Mouse (Mus musculus) kidney, embryonic 14.5 days (tissue): ENCODE measurements around the gene Atp6ap1l. TPM values are rescaled to one million over a fixed set of nuclear protein-coding genes. Genes with fewer than 3 reads are reported as not detected.

Experiments
- ATAC-seq: fragments of 200-750 bp; cut with Nextera tagmentation; 2 replicates; pipeline ENCODE4 v1.8.0; 2017; ENCODE audit warnings: moderate number of reproducible peaks, mild to moderate bottlenecking, moderate TSS enrichment, moderate library complexity; ENCODE audit not compliant: low FRiP score, low TSS enrichment
- H3K27ac ChIP-seq: fragments of 300-500 bp; sonication (generic); 2 replicates; pipeline ENCODE4 v1.5.1; 2014; ENCODE audit warnings: low read depth, mild to moderate bottlenecking, low read length, moderate library complexity, mixed read lengths
- H3K27me3 ChIP-seq: fragments of 300-500 bp; sonication (generic); 2 replicates; pipeline ENCODE4 v1.6.1; 2014; ENCODE audit warnings: mild to moderate bottlenecking, low read length; ENCODE audit not compliant: control insufficient read depth, insufficient read depth
- H3K36me3 ChIP-seq: fragments of 300-500 bp; sonication (generic); 2 replicates; pipeline ENCODE4 v1.6.1; 2014; ENCODE audit warnings: low read length, mixed read lengths; ENCODE audit not compliant: control insufficient read depth, insufficient read depth
- H3K4me1 ChIP-seq: fragments of 300-500 bp; sonication (generic); 2 replicates; pipeline ENCODE4 v1.6.1; 2014; ENCODE audit warnings: low read length, mixed read lengths; ENCODE audit not compliant: control insufficient read depth, insufficient read depth
- H3K4me2 ChIP-seq: fragments of 300-500 bp; sonication (generic); replicated peaks from 2 replicates; pipeline ENCODE4 v1.6.1; 2014; ENCODE audit warnings: low read depth, mild to moderate bottlenecking, low read length
- H3K4me3 ChIP-seq: fragments of 300-500 bp; sonication (generic); 2 replicates; pipeline ENCODE4 v1.5.1; 2014; ENCODE audit warnings: mild to moderate bottlenecking, low read length
- H3K9ac ChIP-seq: fragments of 300-500 bp; sonication (generic); 2 replicates; pipeline ENCODE4 v1.6.1; 2014; ENCODE audit warnings: low read depth, mild to moderate bottlenecking, low read length, moderate library complexity
- H3K9me3 ChIP-seq: fragments of 300-500 bp; sonication (generic); 2 replicates; pipeline ENCODE4 v1.6.1; 2016; ENCODE audit warnings: low read length; ENCODE audit not compliant: control insufficient read depth
- WGBS: fragments of 180-500 bp; shearing (Covaris S2); extraction: QIAGEN DNeasy Blood & Tissue Kit; methylation state at CpG from one replicate; pipeline ENCODE4 v1.1.7; 2014; 5-methylcytosine and 5-hydroxymethylcytosine counted together
- polyA plus RNA-seq: library from polyadenylated mRNA; unstranded; fragments of >200 nt; fragmentation: Nextera tagmentation; extraction: Ambion mirVana; gene quantifications from 2 replicates; pipeline ENCODE4 v1.2.1, GENCODE M21; 2014

The Atp6ap1l gene
- polyA plus RNA-seq, 1 experiment from 2014 or later = not detected

GRCm38 (mm10) chr13:90862138-90862537, 43.0 kb downstream of the Atp6ap1l start:
- 85% methylated on average over 3 of the region's 3 CpGs for WGBS
- no peak for ATAC-seq
- no peak overlapping the region for H3K27ac ChIP-seq
- H3K4me2 ChIP-seq = no peak overlapping the region
- no peaks in the 10 kb centered on the region for H3K9me3 ChIP-seq
- H3K36me3 ChIP-seq = no peaks in the 10 kb centered on the region
- H3K4me1 ChIP-seq = no peaks in the 10 kb centered on the region
- no peaks in the 10 kb centered on the region for H3K27me3 ChIP-seq
- no peak overlapping the region for H3K4me3 ChIP-seq
- no peak overlapping the region for H3K9ac ChIP-seq

- WGBS = 52% methylated on average over 2 of the region's 2 CpGs
- H3K4me2 ChIP-seq = no peak overlapping the region
Measured at GRCm38 (mm10) chr13:90860888-90861431, 44.2 kb downstream of the Atp6ap1l start.

GRCm38 (mm10) chr13:90852727-90853630, 52.2 kb downstream of the Atp6ap1l start:
- no peak overlapping the region for H3K4me2 ChIP-seq
- H3K4me3 ChIP-seq = no peak overlapping the region
- no peaks in the 10 kb centered on the region for H3K36me3 ChIP-seq
- no peaks in the 10 kb centered on the region for H3K27me3 ChIP-seq
- H3K27ac ChIP-seq = no peak overlapping the region
- peaks cover 4% of the 10 kb centered on the region; the same call in 1 of the 2 replicates for H3K9me3 ChIP-seq
- no peaks in the 10 kb centered on the region for H3K4me1 ChIP-seq
- no peak for ATAC-seq
- 73% methylated on average over 5 of the region's 5 CpGs for WGBS
- no peak overlapping the region for H3K9ac ChIP-seq

More at GRCm38 (mm10) chr13:90860888-90861431, 44.2 kb downstream of the Atp6ap1l start:
- Histone ChIP-seq H3K9ac (no peak overlapping the region), H3K4me1 (no peaks in the 10 kb centered on the region), H3K9me3 (no peaks in the 10 kb centered on the region), H3K4me3 (no peak overlapping the region), H3K27me3 (no peaks in the 10 kb centered on the region), H3K36me3 (no peaks in the 10 kb centered on the region), H3K27ac (no peak overlapping the region)
- ATAC-seq = no peak

- no peak overlapping the region for H3K4me3 ChIP-seq
- H3K4me2 ChIP-seq = no peak overlapping the region
- no peak for ATAC-seq
- no peaks in the 10 kb centered on the region for H3K4me1 ChIP-seq
- H3K27me3 ChIP-seq = no peaks in the 10 kb centered on the region
- 89% methylated on average over 4 of the region's 4 CpGs for WGBS
- H3K27ac ChIP-seq = no peak overlapping the region
- peaks cover 4% of the 10 kb centered on the region; the same call in 1 of the 2 replicates for H3K9me3 ChIP-seq
- H3K9ac ChIP-seq = no peak overlapping the region
- H3K36me3 ChIP-seq = no peaks in the 10 kb centered on the region
Measured at GRCm38 (mm10) chr13:90851795-90852194, 53.4 kb downstream of the Atp6ap1l start.

GRCm38 (mm10) chr13:90844191-90844590, 61.0 kb downstream of the Atp6ap1l start:
- no peak overlapping the region for H3K4me3 ChIP-seq
- H3K27me3 ChIP-seq = no peaks in the 10 kb centered on the region
- no peak for ATAC-seq
- no peak overlapping the region for H3K27ac ChIP-seq
- H3K4me2 ChIP-seq = no peak overlapping the region
- H3K36me3 ChIP-seq = no peaks in the 10 kb centered on the region
- no peak overlapping the region for H3K9ac ChIP-seq
- H3K9me3 ChIP-seq = no peaks in the 10 kb centered on the region
- no peaks in the 10 kb centered on the region; the same call in 1 of the 2 replicates for H3K4me1 ChIP-seq

- H3K9ac ChIP-seq = no peak overlapping the region
- no peak overlapping the region for H3K4me3 ChIP-seq
- ATAC-seq = no peak
- H3K9me3 ChIP-seq = no peaks in the 10 kb centered on the region
- no peaks in the 10 kb centered on the region for H3K27me3 ChIP-seq
- 93% methylated on average over 3 of the region's 3 CpGs for WGBS
- H3K4me2 ChIP-seq = no peak overlapping the region
- no peaks in the 10 kb centered on the region; the same call in 1 of the 2 replicates for H3K4me1 ChIP-seq
- no peak overlapping the region for H3K27ac ChIP-seq
- H3K36me3 ChIP-seq = no peaks in the 10 kb centered on the region
Measured at GRCm38 (mm10) chr13:90843412-90843811, 61.7 kb downstream of the Atp6ap1l start.

GRCm38 (mm10) chr13:90841213-90841553, 64.0 kb downstream of the Atp6ap1l start:
- H3K27me3 ChIP-seq = no peaks in the 10 kb centered on the region
- ATAC-seq = peak; percentile 41; the same call in 1 of the 2 replicates
- no peaks in the 10 kb centered on the region for H3K9me3 ChIP-seq
- H3K36me3 ChIP-seq = no peaks in the 10 kb centered on the region
- no peak overlapping the region for H3K4me3 ChIP-seq
- WGBS = 49% methylated on average over 5 of the region's 5 CpGs
- H3K4me1 ChIP-seq = no peaks in the 10 kb centered on the region; the same call in 1 of the 2 replicates
- H3K4me2 ChIP-seq = no peak overlapping the region
- no peak overlapping the region for H3K27ac ChIP-seq
- H3K9ac ChIP-seq = no peak overlapping the region

GRCm38 (mm10) chr13:90840530-90841212, 64.5 kb downstream of the Atp6ap1l start:
- Histone ChIP-seq H3K36me3 (no peaks in the 10 kb centered on the region), H3K9me3 (no peaks in the 10 kb centered on the region), H3K27ac (no peak overlapping the region), H3K27me3 (no peaks in the 10 kb centered on the region), H3K9ac (no peak overlapping the region), H3K4me1 (no peaks in the 10 kb centered on the region; the same call in 1 of the 2 replicates), H3K4me3 (no peak overlapping the region), H3K4me2 (0 out of 2 replicates have a peak overlapping the region, but pooled peaks have one; percentile 2)
- 44% methylated on average over 15 of the region's 15 CpGs for WGBS
- ATAC-seq = peak; percentile 79
